8 mouse cellular contexts compared by ENCODE assay signal in genomic region chr9:50344868-50345267, GRCm38 (mm10). TPM values are rescaled to one million over a fixed set of nuclear protein-coding genes. Genes with fewer than 3 reads are reported as not detected.
DNase-seq lines count a peak whose midpoint lies in the region; ATAC-seq and TF ChIP-seq lines count a peak whose summit lies in the region.

Gene Rpl10-ps3, minus strand, starts transcription at chr9:50344968.

- TF ChIP-seq CTCF in brain, embryonic 14.5 days (IDR thresholded peaks at IDR 0.05; ENCODE audit: borderline replicate concordance, extremely low read depth, insufficient read depth, insufficient read length): no peak

- H3K4me2 ChIP-seq in midbrain, embryonic 12.5 days (replicated peaks): no peak within 1 kb of the TSS

- 0 out of 2 replicates have a peak, but pooled peaks cover 2% of the 10 kb centered on the region for H3K9me3 ChIP-seq in midbrain, embryonic 12.5 days

- no peak within 1 kb of the TSS for H3K4me3 ChIP-seq in midbrain, embryonic 12.5 days

- 96% methylated on average over 11 of the region's 13 CpGs for WGBS in midbrain, embryonic 12.5 days

- no peak for ATAC-seq in granulocyte monocyte progenitor cell, adult 5-6 weeks (replicated peaks; ENCODE audit: poor library complexity, severe bottlenecking)
- ATAC-seq in midbrain, embryonic 12.5 days (ENCODE audit: low FRiP score, low read depth): no peak

- no peak for DNase-seq in layer of hippocampus, adult 18-20 months (ENCODE audit: low spot score in 2 of 2)
- DNase-seq in layer of hippocampus, adult 9-10 months (ENCODE audit: low spot score): no peak
- DNase-seq in brain, embryonic 14.5 days (ENCODE audit: low read depth): no peak
- no peak for DNase-seq in layer of hippocampus, postnatal 10 days (ENCODE audit: low spot score in 2 of 2)
- DNase-seq in cerebellum, adult 11-12 months: no peak
- DNase-seq in retina, postnatal 1 day: no peak

- TF ChIP-seq POLR2A in brain, embryonic 14.5 days (IDR thresholded peaks at IDR 0.05; ENCODE audit: borderline replicate concordance, extremely low read depth, insufficient read depth, insufficient read length, poor library complexity, severe bottlenecking): no peak

- no peaks in the 10 kb centered on the region for H3K27me3 ChIP-seq in midbrain, embryonic 12.5 days

- H3K9ac ChIP-seq in midbrain, embryonic 12.5 days (replicated peaks): no peak within 1 kb of the TSS

- H3K4me1 ChIP-seq in midbrain, embryonic 12.5 days: no peaks in the 10 kb centered on the region

- no peaks in the 10 kb centered on the region for H3K36me3 ChIP-seq in midbrain, embryonic 12.5 days

- no peak within 1 kb of the TSS for H3K27ac ChIP-seq in midbrain, embryonic 12.5 days (replicated peaks)

RNA-seq across cellular contexts. Expression of gene Rpl10-ps3, which starts in this region (rescaled TPM):
- total RNA-seq in layer of hippocampus, adult 18-20 months (2021): 100 to 1,000 TPM; 378 to 414 TPM
- polyA plus RNA-seq in brain, embryonic 14.5 days (2012; rRNA removed): 77.6 and 125 TPM in 2 replicates
- total RNA-seq in granulocyte monocyte progenitor cell, adult 5-6 weeks (2014; fragmentation: Nextera tagmentation): 525 and 847 TPM in 2 replicates
- 296 and 372 TPM in 2 replicates for total RNA-seq in granulocyte monocyte progenitor cell, adult 5-6 weeks (2017)
- total RNA-seq in layer of hippocampus, postnatal 10 days (2021): 100 to 1,000 TPM; 384 to 390 TPM
- polyA plus RNA-seq in midbrain, embryonic 12.5 days (2016; fragmentation: Nextera tagmentation; extraction: Ambion mirVana): 121 and 146 TPM in 2 replicates
